Mouse (Mus musculus): ENCODE data around the gene Olfml2a. TPM values are rescaled to one million over a fixed set of nuclear protein-coding genes. Genes with fewer than 3 reads are reported as not detected.

Gene Olfml2a
- total RNA-seq, 2 experiments from 2014 or later: 1.3 to 1.5 TPM

GRCm38 (mm10) chr2:38943161-38943560, 11.4 kb downstream of the Olfml2a start:
- Histone ChIP-seq H3K27ac (no peak overlapping the region), H3K4me3 (no peak overlapping the region)
- DNase-seq (ENCODE audit: low spot score in 2 of 2): no peak
- TF ChIP-seq CTCF (conservative IDR thresholded peaks at IDR 0.05): no peak

- no peak for DNase-seq (ENCODE audit: low spot score in 2 of 2)
- no peak overlapping the region for H3K4me3 ChIP-seq
- TF ChIP-seq CTCF (conservative IDR thresholded peaks at IDR 0.05): no peak
- no peak overlapping the region for H3K27ac ChIP-seq
Observed at GRCm38 (mm10) chr2:38943977-38944376, 12.2 kb downstream of the Olfml2a start.

- H3K4me3 ChIP-seq: no peak overlapping the region
- DNase-seq (ENCODE audit: low spot score in 2 of 2): no peak
- peak; percentile 55 for TF ChIP-seq CTCF (conservative IDR thresholded peaks at IDR 0.05)
- H3K27ac ChIP-seq: no peak overlapping the region
Observed at GRCm38 (mm10) chr2:38944460-38945161, 12.8 kb downstream of the Olfml2a start.

GRCm38 (mm10) chr2:38947566-38947965, 15.8 kb downstream of the Olfml2a start:
- TF ChIP-seq CTCF (conservative IDR thresholded peaks at IDR 0.05): no peak

GRCm38 (mm10) chr2:38950281-38950719, 18.5 kb downstream of the Olfml2a start:
- no peak for TF ChIP-seq CTCF (conservative IDR thresholded peaks at IDR 0.05)
- no peak overlapping the region; the same call in 1 of the 2 replicates for H3K4me3 ChIP-seq
- DNase-seq (ENCODE audit: low spot score in 2 of 2): peak; percentile 74 to 85
- peak overlapping the region; percentile 52 for H3K27ac ChIP-seq

More at GRCm38 (mm10) chr2:38947566-38947965, 15.8 kb downstream of the Olfml2a start:
- DNase-seq (ENCODE audit: low spot score in 2 of 2): no peak
- H3K4me3 ChIP-seq: no peak overlapping the region
- no peak overlapping the region for H3K27ac ChIP-seq

- no peak for TF ChIP-seq CTCF (conservative IDR thresholded peaks at IDR 0.05)
Observed at GRCm38 (mm10) chr2:38953152-38953883, 21.5 kb downstream of the Olfml2a start.

GRCm38 (mm10) chr2:38956062-38956461, 24.3 kb downstream of the Olfml2a start:
- Histone ChIP-seq H3K4me3 (no peak overlapping the region), H3K27ac (no peak overlapping the region)
- DNase-seq (ENCODE audit: low spot score in 2 of 2): no peak
- TF ChIP-seq CTCF (conservative IDR thresholded peaks at IDR 0.05): no peak

More at GRCm38 (mm10) chr2:38953152-38953883, 21.5 kb downstream of the Olfml2a start:
- Histone ChIP-seq H3K4me3 (no peak overlapping the region), H3K27ac (peak overlapping the region; percentile 32; the same call in 1 of the 2 replicates)
- peak; percentile 52 to 78 for DNase-seq (ENCODE audit: low spot score in 2 of 2)

- no peak overlapping the region for H3K27ac ChIP-seq
- no peak for DNase-seq (ENCODE audit: low spot score in 2 of 2)
- no peak for TF ChIP-seq CTCF (conservative IDR thresholded peaks at IDR 0.05)
- no peak overlapping the region for H3K4me3 ChIP-seq
Observed at GRCm38 (mm10) chr2:38957671-38958223, 26.0 kb downstream of the Olfml2a start.

GRCm38 (mm10) chr2:38964198-38964597, 32.4 kb downstream of the Olfml2a start:
- Histone ChIP-seq H3K4me3 (no peak overlapping the region), H3K27ac (no peak overlapping the region)
- TF ChIP-seq CTCF (conservative IDR thresholded peaks at IDR 0.05): no peak
- DNase-seq (ENCODE audit: low spot score in 2 of 2): no peak

GRCm38 (mm10) chr2:38969650-38970049, 37.9 kb downstream of the Olfml2a start:
- no peak for TF ChIP-seq CTCF (conservative IDR thresholded peaks at IDR 0.05)
- Histone ChIP-seq H3K27ac (no peak overlapping the region), H3K4me3 (no peak overlapping the region)
- DNase-seq (ENCODE audit: low spot score in 2 of 2): no peak

- no peak for DNase-seq (ENCODE audit: low spot score in 2 of 2)
- TF ChIP-seq CTCF (conservative IDR thresholded peaks at IDR 0.05): no peak
- Histone ChIP-seq H3K4me3 (no peak overlapping the region), H3K27ac (no peak overlapping the region)
Observed at GRCm38 (mm10) chr2:38970057-38970456, 38.3 kb downstream of the Olfml2a start.

GRCm38 (mm10) chr2:38973223-38973622, 41.4 kb downstream of the Olfml2a start:
- no peak overlapping the region for H3K27ac ChIP-seq
- no peak for DNase-seq (ENCODE audit: low spot score in 2 of 2)
- no peak overlapping the region for H3K4me3 ChIP-seq
- peak; percentile 32 for TF ChIP-seq CTCF (conservative IDR thresholded peaks at IDR 0.05)

GRCm38 (mm10) chr2:38973701-38974100, 41.9 kb downstream of the Olfml2a start:
- H3K27ac ChIP-seq: no peak overlapping the region
- H3K4me3 ChIP-seq: no peak overlapping the region
- DNase-seq (ENCODE audit: low spot score in 2 of 2): no peak
- TF ChIP-seq CTCF (conservative IDR thresholded peaks at IDR 0.05): no peak
